ENCODE assay signal across 27 mouse cellular contexts in genomic region chr5:8257366-8257765, GRCm38 (mm10).
"Had no signal": no experiment of that assay in that cellular context is flagged by ENCODE, and none has a peak within 500 bp of the region (broad histone marks: within the 10 kb centered on the region; RNA-seq: fewer than 3 reads in every experiment).

No protein-coding gene starts in this region.

- H3K9ac ChIP-seq: embryonic facial prominence, embryonic 12.5 days; embryonic facial prominence, embryonic 13.5 days; embryonic facial prominence, embryonic 15.5 days; forebrain, embryonic 12.5 days; forebrain, embryonic 13.5 days; forebrain, embryonic 15.5 days; forebrain, postnatal 0 days had no signal

- H3K4me1 ChIP-seq: embryonic facial prominence, embryonic 10.5 days; embryonic facial prominence, embryonic 12.5 days; embryonic facial prominence, embryonic 13.5 days; embryonic facial prominence, embryonic 15.5 days; forebrain, embryonic 10.5 days; forebrain, embryonic 12.5 days; forebrain, embryonic 13.5 days; forebrain, embryonic 15.5 days had no signal

- H3K27me3 ChIP-seq: embryonic facial prominence, embryonic 12.5 days; embryonic facial prominence, embryonic 13.5 days; embryonic facial prominence, embryonic 15.5 days; forebrain, embryonic 12.5 days; forebrain, embryonic 13.5 days; forebrain, embryonic 15.5 days had no signal

- H3K4me2 ChIP-seq: embryonic facial prominence, embryonic 12.5 days; embryonic facial prominence, embryonic 13.5 days; embryonic facial prominence, embryonic 15.5 days; forebrain, embryonic 12.5 days; forebrain, embryonic 13.5 days; forebrain, embryonic 15.5 days had no signal

- H3K27ac ChIP-seq: embryonic facial prominence, embryonic 10.5 days; embryonic facial prominence, embryonic 12.5 days; embryonic facial prominence, embryonic 13.5 days; embryonic facial prominence, embryonic 15.5 days; forebrain, embryonic 10.5 days; forebrain, embryonic 12.5 days; forebrain, embryonic 13.5 days; forebrain, embryonic 15.5 days; gastrocnemius, adult 2 months; heart, adult 2 months had no signal

- ATAC-seq: forebrain, embryonic 13.5 days; forebrain, embryonic 14.5 days; forebrain, embryonic 15.5 days; forebrain, embryonic 16.5 days; forebrain, postnatal 0 days had no signal

- H3K36me3 ChIP-seq: embryonic facial prominence, embryonic 10.5 days; embryonic facial prominence, embryonic 12.5 days; embryonic facial prominence, embryonic 13.5 days; embryonic facial prominence, embryonic 15.5 days; forebrain, embryonic 10.5 days; forebrain, embryonic 12.5 days; forebrain, embryonic 15.5 days had no signal

- DNase-seq: cerebellum, adult 2 months; cerebellum, adult 8-10 months; cerebellum, adult 9-10 months; cerebellum, adult 9-11 months; cerebellum, postnatal 10 days; cerebellum, postnatal 14 days; cerebellum, postnatal 25 days; cerebellum, postnatal 36 days; embryo, embryonic 11 days; forebrain, postnatal 0 days; gastrocnemius, adult 2 months; gastrocnemius, postnatal 10 days; gastrocnemius, postnatal 14 days; gastrocnemius, postnatal 25 days; gastrocnemius, postnatal 36 days; heart, adult 2 months had no signal

- H3K4me3 ChIP-seq: embryonic facial prominence, embryonic 10.5 days; embryonic facial prominence, embryonic 12.5 days; embryonic facial prominence, embryonic 13.5 days; embryonic facial prominence, embryonic 15.5 days; erythroblast, embryonic 14.5 days; forebrain, embryonic 10.5 days; forebrain, embryonic 12.5 days; forebrain, embryonic 13.5 days; forebrain, embryonic 15.5 days; gastrocnemius, adult 2 months; heart, adult 2 months had no signal

- H3K9me3 ChIP-seq: embryonic facial prominence, embryonic 10.5 days; embryonic facial prominence, embryonic 12.5 days; embryonic facial prominence, embryonic 13.5 days; embryonic facial prominence, embryonic 15.5 days; forebrain, embryonic 10.5 days; forebrain, embryonic 12.5 days; forebrain, embryonic 13.5 days; forebrain, embryonic 15.5 days had no signal
